Mouse (Mus musculus) embryonic fibroblast, embryonic 13.5 days (primary cell): ENCODE results near the gene 9230112D13Rik.

Experiments used
- CTCF ChIP-seq: IDR thresholded peaks from 2 replicates; pipeline ENCODE4 v1.5.1; 2011; ENCODE audit warnings: mild to moderate bottlenecking, control low read depth, low read length, moderate library complexity, borderline replicate concordance; ENCODE audit not compliant: insufficient read depth
- POLR2A ChIP-seq: IDR thresholded peaks from 2 replicates; pipeline ENCODE4 v1.6.1; 2011; ENCODE audit warnings: low read depth, mild to moderate bottlenecking, control low read depth, low read length, moderate library complexity

DNA sequence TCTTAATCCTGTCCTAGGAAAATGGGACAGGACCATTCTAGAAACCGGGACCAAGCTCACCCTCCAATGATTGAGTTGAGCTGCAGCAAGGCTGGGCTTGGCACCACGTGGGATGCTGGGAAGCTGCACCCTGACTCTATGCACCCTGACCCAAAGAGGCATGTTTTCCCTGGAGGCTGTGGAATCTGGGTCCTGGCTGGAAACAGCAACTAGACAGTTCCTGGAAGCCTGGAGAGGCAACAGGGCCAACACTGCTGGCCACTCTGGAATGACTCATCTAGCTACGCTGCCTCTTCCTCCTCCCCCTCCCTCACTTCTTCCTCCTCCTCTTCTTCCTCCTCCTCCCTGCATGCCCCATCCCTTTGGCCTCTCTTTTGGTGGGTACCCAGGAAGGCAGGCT is 31.4 kb upstream of the 9230112D13Rik start:
- TF ChIP-seq POLR2A, result no peak
- TF ChIP-seq CTCF, result no peak
